Mouse (Mus musculus) brain, embryonic 18.5 days (tissue): ENCODE results near the gene Enpp1.

Source experiments
- DNase-seq: peaks from one replicate; pipeline ENCODE4 v3.0.0-alpha.2; 2012; ENCODE audit warnings: low read depth, low spot score

Gene Enpp1

GRCm38 (mm10) chr10:24597789-24598188 is 114.2 kb downstream of the Enpp1 start:
- no peak for DNase-seq

DNA sequence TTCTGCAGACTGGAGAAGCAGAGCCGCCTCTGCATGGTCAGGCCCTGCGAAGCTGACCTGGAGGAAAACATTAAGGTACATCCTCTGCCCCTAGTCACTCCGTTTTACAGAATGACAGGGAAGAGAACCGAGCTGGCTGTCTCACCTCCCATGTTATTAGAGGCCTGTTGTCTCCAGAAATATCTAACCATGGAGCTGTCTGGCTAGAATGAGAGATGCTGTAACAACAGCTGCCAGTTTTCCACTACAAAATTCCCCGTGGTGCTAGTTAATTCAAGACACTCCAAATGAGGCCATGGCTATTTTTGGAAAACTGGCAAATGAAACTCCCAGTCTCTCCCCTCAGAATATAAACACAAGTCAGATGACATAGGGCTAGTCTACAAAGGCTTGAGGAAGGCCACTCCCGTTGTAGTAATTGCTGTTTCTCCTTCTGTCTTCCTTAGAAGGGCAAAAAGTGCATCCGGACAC is 115.1 kb downstream of the Enpp1 start:
- DNase-seq = no peak

GRCm38 (mm10) chr10:24596003-24596868 is 115.7 kb downstream of the Enpp1 start:
- DNase-seq = no peak

GRCm38 (mm10) chr10:24595250-24596002 is 116.5 kb downstream of the Enpp1 start, which contains the start of gene Ccn2:
Gene Ccn2, plus strand, starts transcription at chr10:24595442.
- DNase-seq = no peak

DNA sequence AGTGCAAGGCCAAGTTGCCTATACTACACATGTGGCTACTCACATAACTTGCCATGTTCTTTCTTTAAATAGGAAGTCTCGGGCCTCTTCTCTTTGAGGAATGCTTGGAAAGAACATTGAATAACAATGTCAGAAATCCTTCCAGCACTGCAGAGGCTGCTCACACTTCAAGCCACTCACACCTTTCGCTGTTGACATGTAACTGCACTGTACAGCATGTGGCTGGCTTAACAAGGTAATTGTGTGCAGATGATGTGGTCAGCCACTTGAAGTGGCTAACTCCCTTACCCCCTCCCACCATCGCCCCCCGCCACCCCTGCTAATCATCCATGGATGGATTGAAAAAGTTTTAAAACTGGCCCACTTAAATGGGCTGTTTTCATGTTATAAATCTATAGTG is 118.4 kb downstream of the Enpp1 start:
- no peak for DNase-seq

GRCm38 (mm10) chr10:24592969-24593368 is 119.0 kb downstream of the Enpp1 start:
- no peak for DNase-seq

DNA sequence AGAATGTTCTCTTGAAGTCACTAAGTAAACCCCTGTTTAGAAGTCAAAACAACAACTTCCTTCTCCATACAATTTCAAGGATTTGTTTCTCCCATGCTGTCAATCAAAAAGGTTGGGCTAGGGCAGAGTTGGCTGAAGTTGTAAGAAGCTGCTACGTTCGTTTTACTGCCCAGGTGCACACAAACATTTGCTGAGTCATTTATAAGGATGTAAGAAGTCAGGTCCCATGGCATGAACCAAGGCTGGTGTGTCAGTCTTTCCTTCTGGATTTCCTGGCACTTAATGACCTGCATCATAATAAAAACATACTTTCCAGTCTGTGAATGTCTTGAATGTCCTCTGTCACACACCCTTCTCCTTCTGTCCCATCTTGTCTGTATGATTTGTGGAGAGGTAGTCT is 119.6 kb downstream of the Enpp1 start:
- no peak for DNase-seq

- DNase-seq = no peak
Measured at GRCm38 (mm10) chr10:24591741-24592140, 120.2 kb downstream of the Enpp1 start.

GRCm38 (mm10) chr10:24591136-24591535 is 120.8 kb downstream of the Enpp1 start:
- no peak for DNase-seq

DNA sequence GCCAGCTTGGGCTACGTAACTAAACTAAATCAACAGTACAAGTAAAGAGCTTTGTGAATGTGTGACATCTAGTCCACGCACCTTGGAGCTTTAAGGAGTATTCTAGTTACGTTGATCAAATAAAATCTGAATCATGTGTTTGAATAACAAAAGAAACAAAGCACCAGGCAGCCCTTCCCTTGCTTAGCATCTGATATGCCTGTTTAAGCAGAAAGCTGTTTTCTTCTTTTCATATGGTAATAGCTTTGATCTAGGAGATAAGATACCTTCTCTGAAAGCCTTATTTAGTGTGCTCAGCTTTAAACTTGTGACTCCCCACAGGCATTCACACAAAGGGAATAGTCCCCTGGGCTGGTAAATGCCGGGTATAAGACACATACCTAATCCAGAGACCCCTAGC is 121.4 kb downstream of the Enpp1 start:
- no peak for DNase-seq

- no peak for DNase-seq
Measured at GRCm38 (mm10) chr10:24589238-24589637, 122.7 kb downstream of the Enpp1 start.

- no peak for DNase-seq
Measured at GRCm38 (mm10) chr10:24588824-24589223, 123.1 kb downstream of the Enpp1 start.
